Mouse (Mus musculus) erythroblast, embryonic 14.5 days (primary cell): ENCODE data around the gene Hmgxb4.

ENCODE experiments used
- GATA1 ChIP-seq: IDR thresholded peaks from 2 replicates; pipeline ENCODE4 v1.6.1; 2012; ENCODE audit warnings: low read length, inconsistent platforms, mixed read lengths
- TAL1 ChIP-seq: IDR thresholded peaks from 3 replicates; pipeline ENCODE4 v1.6.1; 2012; ENCODE audit warnings: low read length, inconsistent platforms, mixed read lengths

DNA sequence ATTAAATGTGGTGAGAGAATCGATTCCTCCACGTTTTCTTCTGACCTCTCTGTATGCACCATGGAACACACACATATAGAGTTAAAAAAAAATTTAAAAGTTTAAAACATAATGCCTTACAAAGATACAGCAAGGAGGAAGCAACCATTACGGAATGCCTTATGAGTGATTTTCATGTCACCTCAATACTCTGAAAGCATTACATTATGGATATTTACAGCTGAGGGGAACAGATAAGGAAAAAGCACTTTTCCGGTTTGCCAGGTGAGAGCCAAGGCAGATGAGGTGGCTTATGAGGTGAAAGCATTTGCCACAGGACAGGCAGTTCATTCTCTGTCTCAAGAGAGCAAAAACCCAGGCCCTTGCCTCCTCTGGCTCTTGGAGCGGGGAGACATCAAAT, 39.8 kb downstream of the Hmgxb4 start:
- no peak for TF ChIP-seq TAL1
- TF ChIP-seq GATA1: no peak
